Mouse (Mus musculus) retina, postnatal 1 day (tissue): Measurements from ENCODE around the gene Ccr8.

Source experiments
- DNase-seq: peaks from one replicate; pipeline ENCODE4 v3.0.0-alpha.2; 2012

The Ccr8 gene

DNA sequence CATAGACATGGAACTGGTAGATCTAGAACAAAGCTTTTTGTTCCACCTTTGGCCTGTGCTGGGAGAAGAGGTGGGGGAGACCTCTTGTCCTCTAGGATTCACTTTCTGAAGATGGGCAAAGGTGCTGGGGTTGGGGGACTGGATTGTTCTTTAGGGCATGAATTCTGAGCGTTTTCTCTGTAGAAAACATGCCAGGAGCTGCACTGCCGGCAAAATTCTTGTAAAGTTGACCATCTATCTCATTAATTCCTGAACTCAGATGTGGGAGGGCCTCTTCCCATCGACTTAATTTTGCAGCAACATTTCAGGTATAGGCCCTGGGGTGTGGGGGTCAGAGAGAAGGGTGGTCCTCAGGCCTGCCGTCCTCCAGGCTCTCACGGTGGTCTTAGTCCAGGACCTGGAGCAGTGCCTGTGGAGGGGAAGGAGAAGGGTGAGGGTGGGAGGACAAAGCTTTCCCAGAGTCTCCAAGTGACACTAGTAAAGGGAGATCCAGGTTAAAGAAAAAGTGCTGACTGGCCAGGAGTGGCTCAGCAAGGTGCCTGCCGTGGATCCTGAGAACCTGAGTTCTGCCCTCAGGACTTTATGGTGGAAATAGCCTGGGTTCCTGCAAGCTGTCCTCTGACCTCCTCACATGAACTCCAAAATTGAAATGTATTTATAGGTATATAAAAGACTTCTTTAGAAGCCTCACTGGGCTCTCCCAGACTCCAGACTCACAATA is 42.0 kb downstream of the Ccr8 start:
- DNase-seq, result no peak

DNA sequence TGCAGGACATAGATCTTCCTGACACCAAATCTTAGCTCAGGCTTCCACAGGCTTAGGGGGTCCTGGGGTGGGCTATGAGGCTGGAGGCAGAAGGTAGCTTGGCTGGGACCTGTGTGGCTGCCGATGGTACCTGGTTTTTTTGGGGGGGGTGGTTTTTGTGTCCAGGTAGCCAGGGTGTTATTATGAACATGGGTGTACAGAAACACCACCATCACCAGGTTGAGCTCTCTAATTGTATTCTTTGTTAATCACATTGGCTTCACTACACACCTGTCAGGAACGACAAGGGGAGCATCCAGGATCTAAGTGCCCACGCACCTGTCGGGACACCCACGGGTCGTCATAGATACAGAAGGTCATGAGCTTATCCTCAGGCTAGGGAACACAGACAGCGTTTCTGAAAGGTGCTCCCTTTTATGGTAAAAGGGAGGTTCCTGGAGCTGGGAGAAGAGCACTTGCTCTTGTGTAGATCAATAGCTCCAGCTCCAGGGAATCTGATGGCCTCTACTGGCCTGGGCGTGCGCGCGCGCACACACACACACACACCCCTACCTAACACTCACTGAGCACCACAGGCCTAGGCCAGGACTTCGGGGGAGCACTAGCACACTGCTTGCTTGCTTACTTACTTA is 42.7 kb downstream of the Ccr8 start:
- DNase-seq, result no peak

DNA sequence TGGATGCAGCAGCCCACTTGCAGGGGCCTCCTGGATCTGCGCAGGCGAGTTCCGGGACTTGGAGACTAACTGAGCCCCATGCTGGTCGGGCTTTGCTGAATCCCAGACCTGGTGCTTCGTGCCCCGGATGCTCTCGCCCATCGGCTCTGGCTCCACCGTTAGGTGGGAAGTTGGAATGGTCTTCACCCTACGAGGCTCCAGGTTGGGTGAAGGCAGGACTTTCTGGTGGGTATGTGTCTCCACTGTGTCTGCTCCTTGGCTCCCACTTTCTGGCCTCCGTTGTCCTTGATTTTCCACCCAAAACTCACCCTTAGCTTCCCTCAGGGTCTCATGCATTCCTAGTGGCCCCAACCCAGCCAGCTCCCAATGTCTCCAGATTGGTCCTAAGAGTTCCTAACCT is 43.5 kb downstream of the Ccr8 start:
- no peak for DNase-seq

DNA sequence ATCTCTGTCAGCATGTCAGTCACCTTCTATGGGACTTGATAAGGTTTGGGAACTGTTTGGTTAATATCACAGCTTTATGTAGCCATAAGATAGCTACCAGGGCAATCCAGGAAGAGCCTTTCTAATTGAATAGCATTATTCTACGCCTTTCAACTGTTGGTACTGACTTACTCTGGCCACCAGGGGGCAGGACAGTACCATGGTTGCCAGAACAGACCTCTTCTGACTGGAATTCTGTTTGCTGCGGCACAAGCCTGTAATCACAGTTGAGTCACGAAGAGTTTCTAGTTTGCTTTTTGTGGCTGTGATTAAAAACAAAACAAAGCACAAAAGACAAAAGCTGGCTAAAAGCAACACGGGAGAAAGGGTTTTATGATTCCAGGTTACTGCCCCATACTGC is 48.7 kb downstream of the Ccr8 start:
- peak; percentile 85 for DNase-seq

DNA sequence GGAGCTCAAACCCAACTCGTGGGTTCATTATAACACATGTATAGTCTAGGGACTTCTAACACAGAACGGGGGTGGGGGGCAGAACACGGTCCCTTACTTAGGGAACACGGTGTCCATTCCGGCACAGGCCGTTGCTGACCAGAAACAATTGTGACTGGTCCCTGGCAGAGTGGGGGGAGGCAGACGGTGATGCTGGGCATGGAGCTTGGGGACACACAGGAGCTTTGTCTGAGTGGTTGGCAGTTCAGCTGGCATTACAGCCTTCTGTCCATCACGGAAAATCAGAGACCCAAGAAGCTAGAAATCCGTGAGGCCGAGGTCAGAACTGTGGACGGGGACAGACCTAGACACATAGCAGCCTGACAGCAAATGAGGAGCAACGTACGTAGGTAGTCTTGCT is 52.6 kb downstream of the Ccr8 start:
- no peak for DNase-seq
